ENCODE assay signal across 23 mouse cellular contexts in the genomic region with DNA sequence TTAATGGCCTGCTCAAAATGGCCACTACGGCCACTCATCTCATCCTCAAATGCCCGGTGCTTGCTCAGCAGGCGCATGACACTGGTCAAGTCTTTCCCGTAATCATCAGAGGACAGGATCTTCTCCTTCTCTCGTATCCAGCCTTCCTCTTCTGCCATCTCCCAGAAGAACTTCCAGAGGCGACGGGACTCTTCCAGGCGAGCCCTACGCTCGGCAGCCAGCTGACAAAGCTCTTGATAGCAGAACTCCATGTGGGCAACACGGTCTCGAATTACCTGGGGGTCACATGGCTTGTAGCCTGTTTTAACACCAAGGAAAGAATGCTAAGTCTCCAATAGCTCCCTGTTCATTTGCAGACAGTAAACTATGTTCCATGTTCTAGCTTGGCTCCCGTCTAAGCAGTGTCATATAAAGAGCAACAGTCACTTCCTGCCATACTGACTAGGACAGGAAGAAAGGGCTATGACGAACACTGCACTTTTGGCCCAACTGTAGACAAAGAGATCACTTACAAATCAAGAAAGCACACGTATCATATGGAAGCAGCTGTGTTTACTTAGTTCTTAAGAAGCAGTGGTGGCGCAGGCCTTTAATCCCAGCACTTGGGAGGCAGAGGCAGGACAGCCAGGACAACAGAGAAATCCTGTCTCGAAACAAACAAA.
DNase-seq lines count a peak whose midpoint lies in the region; ATAC-seq and TF ChIP-seq lines count a peak whose summit lies in the region.
"Had no signal": no experiment of that assay in that cellular context is flagged by ENCODE, and none has a peak within 500 bp of the region (broad histone marks: within the 10 kb centered on the region; RNA-seq: fewer than 3 reads in every experiment).

No protein-coding gene starts in this region.

- no peak for TF ChIP-seq POLR2A in lung, adult 2 months (IDR thresholded peaks at IDR 0.05; ENCODE audit: borderline replicate concordance, extremely low read depth, low read depth, low read length)

- no peak overlapping the region for H3K4me2 ChIP-seq in embryonic facial prominence, embryonic 11.5 days (ENCODE audit: low read depth, low read length)
- no peak overlapping the region for H3K4me2 ChIP-seq in hindbrain, embryonic 13.5 days
- H3K4me2 ChIP-seq in hindbrain, embryonic 12.5 days (replicated peaks) = no peak overlapping the region
- no peak overlapping the region for H3K4me2 ChIP-seq in lung, embryonic 14.5 days
- H3K4me2 ChIP-seq in heart, embryonic 16.5 days (ENCODE audit: low read depth, low read length) = no peak overlapping the region
- H3K4me2 ChIP-seq: limb, embryonic 12.5 days; stomach, embryonic 15.5 days had no signal

- peak; percentile 20 for DNase-seq in embryonic facial prominence, embryonic 11.5 days (ENCODE audit: low spot score)
- no peak for DNase-seq in embryonic facial prominence, embryonic 10.5 days (ENCODE audit: low spot score)
- DNase-seq in lung, embryonic 14.5 days = peak; percentile 26
- DNase-seq in lung, adult 2 months = no peak
- DNase-seq in right cerebral cortex, postnatal 4 days = no peak
- DNase-seq: adrenal gland, postnatal 14 days; cerebellum, adult 11 months; cerebellum, postnatal 14 days; gastrocnemius, adult 2 months; kidney, adult 2 months; lung, postnatal 10 days; midbrain, embryonic 14.5 days; right cerebral cortex, postnatal 14 days; thymus, adult 18-20 months had no signal

- WGBS in embryonic facial prominence, embryonic 11.5 days = 81% methylated on average over 17 of the region's 17 CpGs
- WGBS in embryonic facial prominence, embryonic 10.5 days = 85% methylated on average over 17 of the region's 17 CpGs
- 91% methylated on average over 17 of the region's 17 CpGs for WGBS in hindbrain, embryonic 13.5 days
- WGBS in hindbrain, embryonic 12.5 days = 85% methylated on average over 17 of the region's 17 CpGs
- 68% methylated on average over 17 of the region's 17 CpGs for WGBS in lung, embryonic 14.5 days
- WGBS in lung, adult 2 months = 58% methylated on average over 17 of the region's 17 CpGs
- WGBS in heart, embryonic 16.5 days = 53% methylated on average over 17 of the region's 17 CpGs

- H3K27ac ChIP-seq in embryonic facial prominence, embryonic 11.5 days (replicated peaks; ENCODE audit: low read depth, low read length) = no peak overlapping the region
- H3K27ac ChIP-seq in embryonic facial prominence, embryonic 10.5 days (replicated peaks) = no peak overlapping the region
- 0 out of 2 replicates have a peak overlapping the region, but pooled peaks have one; percentile 30 for H3K27ac ChIP-seq in hindbrain, embryonic 13.5 days
- no peak overlapping the region for H3K27ac ChIP-seq in hindbrain, embryonic 12.5 days
- no peak overlapping the region for H3K27ac ChIP-seq in lung, embryonic 14.5 days (ENCODE audit: low read depth)
- H3K27ac ChIP-seq in heart, embryonic 16.5 days (ENCODE audit: low read length) = peak overlapping the region; percentile 51
- H3K27ac ChIP-seq: gastrocnemius, adult 2 months; limb, embryonic 12.5 days; stomach, embryonic 15.5 days had no signal

- ATAC-seq in embryonic facial prominence, embryonic 11.5 days (replicated peaks; ENCODE audit: insufficient number of reproducible peaks, low FRiP score, low TSS enrichment, low read depth) = no peak
- ATAC-seq in hindbrain, embryonic 13.5 days (ENCODE audit: low FRiP score) = no peak
- ATAC-seq in hindbrain, embryonic 12.5 days (ENCODE audit: low FRiP score) = no peak
- peak; percentile 39; the same call in 1 of the 2 replicates for ATAC-seq in lung, embryonic 14.5 days (ENCODE audit: insufficient read depth)
- ATAC-seq in heart, embryonic 16.5 days (replicated peaks; ENCODE audit: extremely low read depth, insufficient read depth, low FRiP score) = peak; percentile 57
- ATAC-seq: activated CD4-positive, CD25-positive, alpha-beta regulatory T cell, adult 4 months; inflammation-experienced regulatory T-cells, adult 6 months had no signal

- no peak overlapping the region for H3K9ac ChIP-seq in embryonic facial prominence, embryonic 11.5 days (replicated peaks; ENCODE audit: low read length)
- no peak overlapping the region for H3K9ac ChIP-seq in hindbrain, embryonic 13.5 days
- H3K9ac ChIP-seq in hindbrain, embryonic 12.5 days = no peak overlapping the region
- H3K9ac ChIP-seq in lung, embryonic 14.5 days = no peak overlapping the region
- H3K9ac ChIP-seq in heart, embryonic 16.5 days (ENCODE audit: low read length) = no peak overlapping the region
- H3K9ac ChIP-seq: limb, embryonic 12.5 days; stomach, embryonic 15.5 days had no signal

- H3K36me3 ChIP-seq in embryonic facial prominence, embryonic 11.5 days (replicated peaks; ENCODE audit: control insufficient read depth, insufficient read depth, low read depth, low read length) = peaks cover 8% of the 10 kb centered on the region
- peaks cover 95% of the 10 kb centered on the region for H3K36me3 ChIP-seq in embryonic facial prominence, embryonic 10.5 days (replicated peaks)
- H3K36me3 ChIP-seq in hindbrain, embryonic 13.5 days = peaks cover 97% of the 10 kb centered on the region
- H3K36me3 ChIP-seq in hindbrain, embryonic 12.5 days = peaks cover 93% of the 10 kb centered on the region
- peaks cover 98% of the 10 kb centered on the region for H3K36me3 ChIP-seq in lung, embryonic 14.5 days (ENCODE audit: insufficient read depth)
- peaks cover 88% of the 10 kb centered on the region for H3K36me3 ChIP-seq in heart, embryonic 16.5 days (ENCODE audit: control insufficient read depth, insufficient read depth)

- H3K9me3 ChIP-seq in embryonic facial prominence, embryonic 11.5 days (replicated peaks; ENCODE audit: control insufficient read depth, low read length) = no peaks in the 10 kb centered on the region
- H3K9me3 ChIP-seq in embryonic facial prominence, embryonic 10.5 days = no peaks in the 10 kb centered on the region
- H3K9me3 ChIP-seq in hindbrain, embryonic 13.5 days = no peaks in the 10 kb centered on the region
- no peaks in the 10 kb centered on the region for H3K9me3 ChIP-seq in hindbrain, embryonic 12.5 days (replicated peaks)
- no peaks in the 10 kb centered on the region for H3K9me3 ChIP-seq in lung, embryonic 14.5 days (ENCODE audit: low read depth, low read length)
- H3K9me3 ChIP-seq in heart, embryonic 16.5 days (replicated peaks; ENCODE audit: control insufficient read depth, low read length) = no peaks in the 10 kb centered on the region
- H3K9me3 ChIP-seq: G1E; limb, embryonic 12.5 days; megakaryocyte, embryonic 14.5 days; stomach, embryonic 15.5 days had no signal

- H3K4me3 ChIP-seq in embryonic facial prominence, embryonic 11.5 days (ENCODE audit: low read depth, low read length) = no peak overlapping the region
- no peak overlapping the region for H3K4me3 ChIP-seq in embryonic facial prominence, embryonic 10.5 days
- H3K4me3 ChIP-seq in hindbrain, embryonic 13.5 days = no peak overlapping the region
- H3K4me3 ChIP-seq in hindbrain, embryonic 12.5 days = no peak overlapping the region
- H3K4me3 ChIP-seq in lung, embryonic 14.5 days (ENCODE audit: low read depth, low read length) = no peak overlapping the region
- H3K4me3 ChIP-seq in lung, adult 2 months (replicated peaks; ENCODE audit: extremely low read depth, low read depth, low read length) = no peak overlapping the region
- H3K4me3 ChIP-seq in heart, embryonic 16.5 days (ENCODE audit: low read length) = no peak overlapping the region
- H3K4me3 ChIP-seq: gastrocnemius, adult 2 months; limb, embryonic 12.5 days; megakaryocyte, embryonic 14.5 days; stomach, embryonic 15.5 days had no signal

- H3K4me1 ChIP-seq in embryonic facial prominence, embryonic 11.5 days (ENCODE audit: control insufficient read depth, insufficient read depth, low read length) = no peaks in the 10 kb centered on the region
- no peaks in the 10 kb centered on the region for H3K4me1 ChIP-seq in embryonic facial prominence, embryonic 10.5 days
- no peaks in the 10 kb centered on the region for H3K4me1 ChIP-seq in hindbrain, embryonic 13.5 days (replicated peaks)
- no peaks in the 10 kb centered on the region for H3K4me1 ChIP-seq in hindbrain, embryonic 12.5 days
- H3K4me1 ChIP-seq in lung, embryonic 14.5 days (ENCODE audit: insufficient read depth) = no peaks in the 10 kb centered on the region
- peaks cover 6% of the 10 kb centered on the region for H3K4me1 ChIP-seq in lung, adult 2 months (ENCODE audit: control insufficient read depth, insufficient read depth, low read length)
- peaks cover 10% of the 10 kb centered on the region for H3K4me1 ChIP-seq in heart, embryonic 16.5 days (ENCODE audit: control insufficient read depth, insufficient read depth, low read length)
- H3K4me1 ChIP-seq: limb, embryonic 12.5 days; stomach, embryonic 15.5 days had no signal

- TF ChIP-seq CTCF in lung, embryonic 14.5 days (IDR thresholded peaks at IDR 0.05; ENCODE audit: low read depth) = no peak
- TF ChIP-seq CTCF in lung, adult 2 months (IDR thresholded peaks at IDR 0.05; ENCODE audit: insufficient read depth, low read length) = no peak

- H3K27me3 ChIP-seq in embryonic facial prominence, embryonic 11.5 days (ENCODE audit: control insufficient read depth, insufficient read depth, low read length) = no peaks in the 10 kb centered on the region
- H3K27me3 ChIP-seq in embryonic facial prominence, embryonic 10.5 days (replicated peaks; ENCODE audit: low read depth, poor library complexity, severe bottlenecking) = no peaks in the 10 kb centered on the region
- H3K27me3 ChIP-seq in hindbrain, embryonic 13.5 days = no peaks in the 10 kb centered on the region
- H3K27me3 ChIP-seq in hindbrain, embryonic 12.5 days = no peaks in the 10 kb centered on the region
- no peaks in the 10 kb centered on the region for H3K27me3 ChIP-seq in lung, embryonic 14.5 days (ENCODE audit: insufficient read depth, low read length)
- H3K27me3 ChIP-seq in heart, embryonic 16.5 days (ENCODE audit: control insufficient read depth, insufficient read depth, low read length) = no peaks in the 10 kb centered on the region
- H3K27me3 ChIP-seq: limb, embryonic 12.5 days; megakaryocyte, embryonic 14.5 days; stomach, embryonic 15.5 days had no signal

Comparison
In these comparisons a context has a peak if more than half of its experiments do, and no peak if none do; other contexts are left out.
1. DNase-seq: peak in embryonic facial prominence, embryonic 11.5 days (single experiment) and lung, embryonic 14.5 days (single experiment); none in embryonic facial prominence, embryonic 10.5 days (single experiment), lung, adult 2 months (single experiment) and right cerebral cortex, postnatal 4 days (single experiment).
2. H3K27ac ChIP-seq: peak in hindbrain, embryonic 13.5 days (single experiment) and heart, embryonic 16.5 days (single experiment); none in embryonic facial prominence, embryonic 11.5 days (single experiment), embryonic facial prominence, embryonic 10.5 days (single experiment), hindbrain, embryonic 12.5 days (single experiment) and lung, embryonic 14.5 days (single experiment).
3. ATAC-seq: peak in lung, embryonic 14.5 days (single experiment) and heart, embryonic 16.5 days (single experiment); none in embryonic facial prominence, embryonic 11.5 days (single experiment), hindbrain, embryonic 13.5 days (single experiment) and hindbrain, embryonic 12.5 days (single experiment).